Mouse (Mus musculus) midbrain, embryonic 16.5 days (tissue): ENCODE data around the gene Zfp36l1. TPM values are rescaled to one million over a fixed set of nuclear protein-coding genes. Genes with fewer than 3 reads are reported as not detected.

ENCODE experiments used
- ATAC-seq: fragments of 200-750 bp; cut with Nextera tagmentation; 2 replicates; pipeline ENCODE4 v1.8.0; 2017; ENCODE audit warnings: moderate TSS enrichment
- H3K27ac ChIP-seq: fragments of 300-500 bp; sonication (generic); 2 replicates; pipeline ENCODE4 v1.5.1; 2014; ENCODE audit warnings: mild to moderate bottlenecking, low read length, mixed read lengths
- H3K27me3 ChIP-seq: fragments of 300-500 bp; sonication (generic); 2 replicates; pipeline ENCODE4 v1.6.1; 2014; ENCODE audit warnings: low read depth, low read length, mixed read lengths; ENCODE audit not compliant: control insufficient read depth, insufficient read depth
- H3K36me3 ChIP-seq: fragments of 300-500 bp; sonication (generic); 2 replicates; pipeline ENCODE4 v1.6.1; 2014; ENCODE audit warnings: mild to moderate bottlenecking, low read length, moderate library complexity, mixed read lengths; ENCODE audit not compliant: control insufficient read depth, insufficient read depth
- H3K4me1 ChIP-seq: fragments of 300-500 bp; sonication (generic); 2 replicates; pipeline ENCODE4 v1.6.1; 2014; ENCODE audit warnings: mild to moderate bottlenecking, low read length, mixed read lengths; ENCODE audit not compliant: control insufficient read depth, insufficient read depth
- H3K4me2 ChIP-seq: fragments of 300-500 bp; sonication (generic); 2 replicates; pipeline ENCODE4 v1.6.1; 2014; ENCODE audit warnings: mild to moderate bottlenecking, low read length, mixed read lengths
- H3K4me3 ChIP-seq: fragments of 300-500 bp; sonication (generic); 2 replicates; pipeline ENCODE4 v1.5.1; 2014; ENCODE audit warnings: low read depth, mild to moderate bottlenecking, low read length, moderate library complexity, mixed read lengths
- H3K9ac ChIP-seq: fragments of 300-500 bp; sonication (generic); 2 replicates; pipeline ENCODE4 v1.6.1; 2014; ENCODE audit warnings: low read depth, low read length, mixed read lengths
- H3K9me3 ChIP-seq: fragments of 300-500 bp; sonication (generic); replicated peaks from 2 replicates; pipeline ENCODE4 v1.6.1; 2014; ENCODE audit warnings: mild to moderate bottlenecking, low read length, mixed read lengths; ENCODE audit not compliant: control insufficient read depth, poor library complexity, severe bottlenecking
- WGBS: fragments of 180-500 bp; shearing (Covaris S2); extraction: QIAGEN DNeasy Blood & Tissue Kit; methylation state at CpG from one replicate; pipeline ENCODE4 v1.1.7; 2014; 5-methylcytosine and 5-hydroxymethylcytosine counted together
- polyA plus RNA-seq: library from polyadenylated mRNA; unstranded; fragments of >200 nt; fragmentation: Nextera tagmentation; extraction: Ambion mirVana; gene quantifications from 2 replicates; pipeline ENCODE4 v1.2.1, GENCODE M21; 2015

The Zfp36l1 gene
- polyA plus RNA-seq, 1 experiment from 2014 or later: 29.9 TPM

GRCm38 (mm10) chr12:80106896-80107667, 5.7 kb downstream of the Zfp36l1 start:
- no peak for ATAC-seq
- no peak overlapping the region for H3K4me2 ChIP-seq
- no peak overlapping the region for H3K4me3 ChIP-seq
- no peak overlapping the region for H3K27ac ChIP-seq
- H3K9me3 ChIP-seq: no peaks in the 10 kb centered on the region
- 0 out of 2 replicates have a peak, but pooled peaks cover under 1% of the 10 kb centered on the region for H3K27me3 ChIP-seq
- 83% methylated on average over 3 of the region's 3 CpGs for whole genome bisulfite sequencing
- H3K4me1 ChIP-seq: peaks cover 7% of the 10 kb centered on the region; the same call in 1 of the 2 replicates
- no peaks in the 10 kb centered on the region for H3K36me3 ChIP-seq
- no peak overlapping the region for H3K9ac ChIP-seq

GRCm38 (mm10) chr12:80106138-80106895, 6.5 kb downstream of the Zfp36l1 start:
- H3K4me1 ChIP-seq: peaks cover 3% of the 10 kb centered on the region; the same call in 1 of the 2 replicates
- H3K4me3 ChIP-seq: no peak overlapping the region
- no peak overlapping the region for H3K27ac ChIP-seq
- no peak overlapping the region for H3K9ac ChIP-seq
- WGBS: 90% methylated on average over 4 of the region's 4 CpGs
- H3K36me3 ChIP-seq: no peaks in the 10 kb centered on the region
- H3K9me3 ChIP-seq: no peaks in the 10 kb centered on the region
- ATAC-seq: no peak
- no peaks in the 10 kb centered on the region for H3K27me3 ChIP-seq
- no peak overlapping the region for H3K4me2 ChIP-seq

- no peak for ATAC-seq
- Histone ChIP-seq H3K9me3 (no peaks in the 10 kb centered on the region), H3K27me3 (no peaks in the 10 kb centered on the region), H3K4me1 (no peaks in the 10 kb centered on the region), H3K27ac (no peak overlapping the region), H3K4me3 (no peak overlapping the region), H3K36me3 (no peaks in the 10 kb centered on the region), H3K4me2 (no peak overlapping the region), H3K9ac (no peak overlapping the region)
- WGBS: 75% methylated on average over 4 of the region's 5 CpGs
These were observed 9.3 kb downstream of the Zfp36l1 start for GRCm38 (mm10) chr12:80103521-80103973.

- Histone ChIP-seq H3K9me3 (no peaks in the 10 kb centered on the region), H3K4me3 (no peak overlapping the region), H3K27ac (no peak overlapping the region), H3K36me3 (no peaks in the 10 kb centered on the region), H3K4me1 (no peaks in the 10 kb centered on the region), H3K4me2 (no peak overlapping the region), H3K9ac (no peak overlapping the region), H3K27me3 (no peaks in the 10 kb centered on the region)
- WGBS: 82% methylated on average over 4 of the region's 4 CpGs
- no peak for ATAC-seq
These were observed 9.7 kb downstream of the Zfp36l1 start for GRCm38 (mm10) chr12:80103089-80103488.

GRCm38 (mm10) chr12:80098825-80099224, 14.0 kb downstream of the Zfp36l1 start:
- ATAC-seq: no peak

GRCm38 (mm10) chr12:80096734-80097133, 16.1 kb downstream of the Zfp36l1 start:
- Histone ChIP-seq H3K27me3 (no peaks in the 10 kb centered on the region), H3K9ac (no peak overlapping the region), H3K36me3 (no peaks in the 10 kb centered on the region), H3K9me3 (no peaks in the 10 kb centered on the region), H3K27ac (no peak overlapping the region), H3K4me2 (no peak overlapping the region), H3K4me1 (no peaks in the 10 kb centered on the region), H3K4me3 (no peak overlapping the region)
- no peak for ATAC-seq
- 86% methylated on average over 6 of the region's 6 CpGs for WGBS

More at GRCm38 (mm10) chr12:80098825-80099224, 14.0 kb downstream of the Zfp36l1 start:
- Histone ChIP-seq H3K4me3 (no peak overlapping the region), H3K27ac (no peak overlapping the region), H3K36me3 (no peaks in the 10 kb centered on the region), H3K27me3 (no peaks in the 10 kb centered on the region), H3K9me3 (no peaks in the 10 kb centered on the region), H3K4me2 (no peak overlapping the region), H3K4me1 (no peaks in the 10 kb centered on the region), H3K9ac (no peak overlapping the region)
- WGBS: 92% methylated on average over 1 of the region's 1 CpGs

GRCm38 (mm10) chr12:80092787-80093186, 20.0 kb downstream of the Zfp36l1 start:
- ATAC-seq: no peak
- Histone ChIP-seq H3K27ac (no peak overlapping the region), H3K4me3 (no peak overlapping the region), H3K27me3 (no peaks in the 10 kb centered on the region), H3K9me3 (no peaks in the 10 kb centered on the region), H3K9ac (no peak overlapping the region), H3K4me2 (no peak overlapping the region), H3K36me3 (no peaks in the 10 kb centered on the region), H3K4me1 (no peaks in the 10 kb centered on the region)

- Histone ChIP-seq H3K4me1 (no peaks in the 10 kb centered on the region), H3K4me2 (no peak overlapping the region), H3K36me3 (no peaks in the 10 kb centered on the region), H3K27ac (no peak overlapping the region), H3K9ac (no peak overlapping the region), H3K4me3 (no peak overlapping the region), H3K9me3 (no peaks in the 10 kb centered on the region), H3K27me3 (no peaks in the 10 kb centered on the region)
- 64% methylated on average over 8 of the region's 8 CpGs for WGBS
- ATAC-seq: no peak
These were observed 21.7 kb downstream of the Zfp36l1 start for GRCm38 (mm10) chr12:80091080-80091479.

- Histone ChIP-seq H3K4me1 (no peaks in the 10 kb centered on the region), H3K9ac (no peak overlapping the region), H3K27me3 (no peaks in the 10 kb centered on the region), H3K9me3 (no peaks in the 10 kb centered on the region), H3K4me3 (no peak overlapping the region), H3K4me2 (no peak overlapping the region), H3K27ac (no peak overlapping the region), H3K36me3 (no peaks in the 10 kb centered on the region)
- WGBS: 63% methylated on average over 5 of the region's 5 CpGs
- no peak for ATAC-seq
These were observed 22.3 kb downstream of the Zfp36l1 start for GRCm38 (mm10) chr12:80090529-80090928.
